Mouse (Mus musculus) left cerebral cortex, adult 18-20 months (tissue): Measurements from ENCODE around the gene Med11. TPM values are rescaled to one million over a fixed set of nuclear protein-coding genes. Genes with fewer than 3 reads are reported as not detected.

ENCODE experiments used
- DNase-seq, 2 experiments: peaks; one replicate each; pipeline ENCODE4 v3.0.0; 2021 to 2022; ENCODE audit warnings: low spot score in 2 of 2, mixed read lengths in 1 of 2
- microRNA-seq, 2 experiments: library from miRNA; unstranded; fragments of <30 nt; microRNA quantifications; one replicate each; pipeline ENCODE4 v1.2.0; 2021
- total RNA-seq, 2 experiments: library from RNA; stranded (reverse); gene quantifications; 2 replicates each; pipeline ENCODE4 v1.2.3; 2021

The Med11 gene
- total RNA-seq, 2 experiments from 2014 or later = 13.9 to 15.4 TPM

DNA sequence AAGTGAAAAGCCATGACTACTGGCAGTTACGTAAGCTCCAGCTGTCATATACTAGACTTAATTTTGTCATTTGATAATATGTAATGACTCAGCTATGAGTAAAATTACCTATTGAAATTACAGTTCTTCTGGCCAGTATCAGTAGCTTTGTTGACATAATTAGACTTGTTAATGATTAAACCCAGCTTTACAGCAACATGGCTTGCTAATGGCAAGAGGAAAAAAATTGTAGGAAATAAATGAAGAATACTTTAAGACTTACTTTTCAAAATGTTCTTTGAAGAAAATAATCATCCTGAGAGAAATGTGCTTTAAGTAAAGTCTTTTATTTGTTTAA, 48.7 kb downstream of the Med11 start:
- no peak for DNase-seq

DNA sequence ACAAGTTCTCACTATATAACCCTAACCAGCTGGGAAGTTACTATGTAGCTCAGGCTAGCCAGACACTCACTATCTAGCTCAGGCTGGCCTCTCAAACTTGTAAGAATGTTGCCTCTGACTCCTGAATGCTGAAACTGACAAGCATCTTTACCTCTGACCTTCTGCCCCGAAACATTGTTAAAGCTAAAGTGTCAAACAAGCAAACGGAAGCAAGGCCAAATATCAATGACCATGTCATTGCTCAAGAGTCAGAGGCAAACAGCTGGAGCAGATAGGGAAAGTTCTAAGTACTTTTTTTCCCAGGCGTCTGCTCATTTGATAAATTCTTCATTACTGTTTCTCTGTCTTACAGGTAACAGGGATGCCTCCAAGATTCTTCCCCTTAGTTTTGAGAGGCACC, 50.3 kb downstream of the Med11 start:
- no peak for DNase-seq

Small RNAs within 50 kb of the gene (microRNA-seq; reads per million reads assigned to microRNA genes)
- gene Mir7115 = 2.1 to 4.7 reads per million in 2 experiments

Other genes with a start within 250 kb of the Med11 start
- 10 to 100 TPM; 34.2 to 35.5 TPM for gene Slc16a11, start 239.2 kb upstream of the Med11 start, total RNA-seq
- gene Slc16a13, start 230.9 kb upstream of the Med11 start, total RNA-seq = 1 to 10 TPM; 5.2 to 8.0 TPM
- gene Bcl6b, start 222.1 kb upstream of the Med11 start, total RNA-seq = 1 to 10 TPM; 1.2 to 3.2 TPM
- 10 to 100 TPM; 44.6 to 47.2 TPM for gene 0610010K14Rik, start 214.0 kb upstream of the Med11 start, total RNA-seq
- gene Gm21988, start 212.1 kb upstream of the Med11 start, total RNA-seq = 1 to 10 TPM; 3.0 to 4.8 TPM
- 100 to 1,000 TPM; 269 to 280 TPM for gene Rnasek, start 212.1 kb upstream of the Med11 start, total RNA-seq
- gene Alox12, start 196.6 kb upstream of the Med11 start, total RNA-seq = under 1 TPM; 0.44 to 0.47 TPM
- under 1 TPM; 0.19 to 0.40 TPM for gene Alox12e, start 129.3 kb upstream of the Med11 start, total RNA-seq
- gene Alox15, start 99.9 kb upstream of the Med11 start, total RNA-seq = not detected
- 10 to 100 TPM; 33.1 to 34.6 TPM for gene Pelp1, start 41.9 kb upstream of the Med11 start, total RNA-seq
- 10 to 100 TPM; 68.1 to 76.7 TPM for gene Arrb2, start 19.3 kb upstream of the Med11 start, total RNA-seq
- gene Zmynd15, start 7.5 kb downstream of the Med11 start, total RNA-seq = 1 to 10 TPM in 1 of 2 experiments, under 1 TPM in 1; 0.23 to 1.4 TPM
- gene Cxcl16, start 8.1 kb downstream of the Med11 start, total RNA-seq = 1 to 10 TPM in 1 of 2 experiments, under 1 TPM in 1; 0.42 to 1.4 TPM
- under 1 TPM in 1 of 2 experiments, not detected in 1; 0.37 TPM for gene Tm4sf5, start 53.3 kb downstream of the Med11 start, total RNA-seq
- gene Vmo1, start 62.7 kb downstream of the Med11 start, total RNA-seq = not detected
- not detected for gene Gltpd2, start 67.3 kb downstream of the Med11 start, total RNA-seq
- gene Psmb6, start 73.4 kb downstream of the Med11 start, total RNA-seq = 100 to 1,000 TPM; 184 to 189 TPM
- not detected for gene Gm40193, start 81.0 kb downstream of the Med11 start, total RNA-seq
- 10 to 100 TPM; 13.3 to 15.8 TPM for gene Pld2, start 88.1 kb downstream of the Med11 start, total RNA-seq
- gene Mink1, start 111.0 kb downstream of the Med11 start, total RNA-seq = 100 to 1,000 TPM; 396 to 435 TPM
- gene 4930544D05Rik, start 163.9 kb downstream of the Med11 start, total RNA-seq = under 1 TPM in 1 of 2 experiments, not detected in 1; 0.65 TPM
- gene Chrne, start 167.3 kb downstream of the Med11 start, total RNA-seq = under 1 TPM in 1 of 2 experiments, not detected in 1; 0.63 TPM
- gene Gp1ba, start 187.2 kb downstream of the Med11 start, total RNA-seq = not detected
- gene Rnf167, start 195.3 kb downstream of the Med11 start, total RNA-seq = 10 to 100 TPM; 86.4 to 90.1 TPM
- 100 to 1,000 TPM; 120 to 124 TPM for gene Slc25a11, start 195.6 kb downstream of the Med11 start, total RNA-seq
- 100 to 1,000 TPM; 224 to 231 TPM for gene Pfn1, start 202.7 kb downstream of the Med11 start, total RNA-seq
- 1 to 10 TPM; 7.3 to 8.8 TPM for gene Eno3, start 205.3 kb downstream of the Med11 start, total RNA-seq
- 10 to 100 TPM; 47.5 to 52.8 TPM for gene Spag7, start 217.5 kb downstream of the Med11 start, total RNA-seq
- 100 to 1,000 TPM; 217 to 224 TPM for gene Camta2, start 236.2 kb downstream of the Med11 start, total RNA-seq
- gene Inca1, start 248.2 kb downstream of the Med11 start, total RNA-seq = 1 to 10 TPM; 1.8 to 2.2 TPM
- 10 to 100 TPM; 54.8 to 57.7 TPM for gene Kif1c, start 248.6 kb downstream of the Med11 start, total RNA-seq